Mouse (Mus musculus): Measurements from ENCODE around the gene Ccdc186. TPM values are rescaled to one million over a fixed set of nuclear protein-coding genes. Genes with fewer than 3 reads are reported as not detected.
"Not testable (repeated sequence)": the region's sequence is repeated elsewhere in the genome, so short reads cannot be mapped to it uniquely, and the experiment has no call there.

Ccdc186 gene
- polyA plus RNA-seq, 1 experiment from 2014 or later = 33.0 TPM

GRCm38 (mm10) chr19:56758311-56758710, 63.7 kb downstream of the Ccdc186 start:
- no peaks in the 10 kb centered on the region for H3K27me3 ChIP-seq
- no peak for TF ChIP-seq CTCF (IDR thresholded peaks at IDR 0.05)
- ChIA-PET POLR2A (no interaction called here), CTCF (no interaction called here)
- ATAC-seq = no peak
- in situ Hi-C loops (cut with MboI; ENCODE audit: low pct_unique_long_range_greater_than_20kb) = no loop called here
- no peak for DNase-seq (ENCODE audit: low read depth, low spot score)

GRCm38 (mm10) chr19:56756412-56756811, 65.6 kb downstream of the Ccdc186 start:
- in situ Hi-C loops (cut with MboI; ENCODE audit: low pct_unique_long_range_greater_than_20kb) = no loop called here
- H3K27me3 ChIP-seq = no peaks in the 10 kb centered on the region
- ChIA-PET CTCF (no interaction called here), POLR2A (no interaction called here)
- no peak for TF ChIP-seq CTCF (IDR thresholded peaks at IDR 0.05)
- DNase-seq (ENCODE audit: low read depth, low spot score) (peak; percentile 41), ATAC-seq (peak; percentile 68)

- DNase-seq (ENCODE audit: low read depth, low spot score); ATAC-seq; POLR2A ChIA-PET; H3K27me3 ChIP-seq; in situ Hi-C loops (cut with MboI; ENCODE audit: low pct_unique_long_range_greater_than_20kb); CTCF ChIA-PET: not testable (repeated sequence)
Observed at GRCm38 (mm10) chr19:56754456-56754855, 67.5 kb downstream of the Ccdc186 start.

GRCm38 (mm10) chr19:56750709-56751108, 71.3 kb downstream of the Ccdc186 start:
- CTCF ChIA-PET = no interaction called here
- no peak for TF ChIP-seq CTCF (IDR thresholded peaks at IDR 0.05)
- POLR2A ChIA-PET = no interaction called here
- ATAC-seq (no peak), DNase-seq (ENCODE audit: low read depth, low spot score) (no peak)
- H3K27me3 ChIP-seq = peaks cover 4% of the 10 kb centered on the region
- in situ Hi-C loops (cut with MboI; ENCODE audit: low pct_unique_long_range_greater_than_20kb) = no loop called here

- CTCF ChIA-PET = no interaction called here
- POLR2A ChIA-PET = no interaction called here
- no peak for TF ChIP-seq CTCF (IDR thresholded peaks at IDR 0.05)
- peak; percentile 42 for DNase-seq (ENCODE audit: low read depth, low spot score)
- peak; percentile 54 for ATAC-seq
- peaks cover 6% of the 10 kb centered on the region for H3K27me3 ChIP-seq
- in situ Hi-C loops (cut with MboI; ENCODE audit: low pct_unique_long_range_greater_than_20kb) = no loop called here
Observed at GRCm38 (mm10) chr19:56749343-56749742, 72.6 kb downstream of the Ccdc186 start.

GRCm38 (mm10) chr19:56747878-56748277, 74.1 kb downstream of the Ccdc186 start:
- H3K27me3 ChIP-seq = peaks cover 21% of the 10 kb centered on the region
- TF ChIP-seq CTCF (IDR thresholded peaks at IDR 0.05) = no peak
- POLR2A ChIA-PET = interaction anchor here (0.6 kb wide), 1 partner anchor 38 kb away, joined by 3 read pairs; no protein-coding TSS in a partner anchor
- DNase-seq (ENCODE audit: low read depth, low spot score) = no peak
- in situ Hi-C loops (cut with MboI; ENCODE audit: low pct_unique_long_range_greater_than_20kb) = no loop called here
- no peak for ATAC-seq
- CTCF ChIA-PET = no interaction called here

GRCm38 (mm10) chr19:56746618-56747017, 75.4 kb downstream of the Ccdc186 start:
- DNase-seq (ENCODE audit: low read depth, low spot score) = no peak
- POLR2A ChIA-PET = no interaction called here

GRCm38 (mm10) chr19:56745528-56745927, 76.5 kb downstream of the Ccdc186 start:
- ATAC-seq (no peak), DNase-seq (ENCODE audit: low read depth, low spot score) (no peak)
- in situ Hi-C loops (cut with MboI; ENCODE audit: low pct_unique_long_range_greater_than_20kb) = no loop called here
- POLR2A ChIA-PET = no interaction called here
- TF ChIP-seq CTCF (IDR thresholded peaks at IDR 0.05) = no peak
- peaks cover 37% of the 10 kb centered on the region for H3K27me3 ChIP-seq
- CTCF ChIA-PET = no interaction called here

More at GRCm38 (mm10) chr19:56746618-56747017, 75.4 kb downstream of the Ccdc186 start:
- no peak for ATAC-seq
- H3K27me3 ChIP-seq = peaks cover 26% of the 10 kb centered on the region
- no peak for TF ChIP-seq CTCF (IDR thresholded peaks at IDR 0.05)
- in situ Hi-C loops (cut with MboI; ENCODE audit: low pct_unique_long_range_greater_than_20kb) = no loop called here
- CTCF ChIA-PET = interaction anchor here (0.8 kb wide), 1 partner anchor 13 kb away, joined by 3 read pairs; no protein-coding TSS in a partner anchor

- POLR2A ChIA-PET = interaction anchor here (0.6 kb wide), 1 partner anchor 495 kb away, joined by 4 read pairs; no protein-coding TSS in a partner anchor
- in situ Hi-C loops (cut with MboI; ENCODE audit: low pct_unique_long_range_greater_than_20kb) = no loop called here
- no peak for TF ChIP-seq CTCF (IDR thresholded peaks at IDR 0.05)
- CTCF ChIA-PET = no interaction called here
- peaks cover 41% of the 10 kb centered on the region for H3K27me3 ChIP-seq
- DNase-seq (ENCODE audit: low read depth, low spot score) (no peak), ATAC-seq (no peak)
Observed at GRCm38 (mm10) chr19:56745061-56745460, 76.9 kb downstream of the Ccdc186 start.

Other genes with a start within 250 kb of the Ccdc186 start
- gene Adrb1, start 100.0 kb downstream of the Ccdc186 start, polyA plus RNA-seq (2021) = not detected
- 0.01 TPM for gene Tdrd1, start 4.0 kb upstream of the Ccdc186 start, polyA plus RNA-seq (2021)
- gene Vwa2, start 52.1 kb upstream of the Ccdc186 start, polyA plus RNA-seq (2021) = 1.8 TPM
- gene Afap1l2, start 186.0 kb upstream of the Ccdc186 start, polyA plus RNA-seq (2021) = 132 TPM

All from Patski (cell line).